Mouse (Mus musculus) bone marrow, adult 2 months (tissue): Measurements from ENCODE around the gene Pgk1.

ENCODE experiments used
- CTCF ChIP-seq: fragments of 200-500 bp; IDR thresholded peaks from 2 replicates; pipeline ENCODE4 v1.5.1; 2011; ENCODE audit warnings: low read length, control low read depth; ENCODE audit not compliant: control insufficient read depth, insufficient read depth
- POLR2A ChIP-seq: fragments of 200-500 bp; IDR thresholded peaks from 2 replicates; pipeline ENCODE4 v1.6.1; 2011; ENCODE audit warnings: low read depth, mild to moderate bottlenecking, control low read depth, low read length, borderline replicate concordance; ENCODE audit not compliant: control insufficient read depth

GRCm38 (mm10) chrX:106142936-106143335 lies 44.0 kb upstream of the Pgk1 start, which contains the start of gene Tlr13:
- TF ChIP-seq CTCF, result no peak
- TF ChIP-seq POLR2A, result no peak
